ENCODE assay signal across 11 mouse cellular contexts in genomic region chr1:73912466-73912865, GRCm38 (mm10).
DNase-seq lines count a peak whose midpoint lies in the region; ATAC-seq lines count a peak whose summit lies in the region.
"Had no signal": no experiment of that assay in that cellular context is flagged by ENCODE, and none has a peak within 500 bp of the region (broad histone marks: within the 10 kb centered on the region; RNA-seq: fewer than 3 reads in every experiment).

No protein-coding gene starts in this region.

- WGBS in forebrain, embryonic 12.5 days, result 88% methylated on average over 10 of the region's 10 CpGs

- H3K4me2 ChIP-seq in forebrain, embryonic 12.5 days, result no peak overlapping the region
- H3K4me2 ChIP-seq: stomach, embryonic 15.5 days had no signal

- DNase-seq in gastrocnemius, postnatal 14 days, result peak; percentile 12
- no peak for DNase-seq in gastrocnemius, postnatal 25 days
- peak; percentile 4 to 6 for DNase-seq in kidney, postnatal 4 days
- no peak for DNase-seq in kidney, adult 11 months
- peak; percentile 2 for DNase-seq in thymus, postnatal 14 days
- no peak for DNase-seq in thymus, postnatal 25 days
- peak; percentile 6 to 28 for DNase-seq in lung, postnatal 4 days

- no peaks in the 10 kb centered on the region for H3K9me3 ChIP-seq in forebrain, embryonic 12.5 days
- H3K9me3 ChIP-seq: hindbrain, embryonic 10.5 days; stomach, embryonic 15.5 days had no signal

- H3K36me3 ChIP-seq in forebrain, embryonic 12.5 days (replicated peaks), result peaks cover 9% of the 10 kb centered on the region; the same call in 1 of the 2 replicates
- H3K36me3 ChIP-seq: stomach, embryonic 15.5 days had no signal

- no peak for ATAC-seq in forebrain, embryonic 12.5 days (ENCODE audit: low FRiP score)

- H3K27me3 ChIP-seq in forebrain, embryonic 12.5 days, result no peaks in the 10 kb centered on the region
- H3K27me3 ChIP-seq: stomach, embryonic 15.5 days had no signal

- no peak overlapping the region for H3K9ac ChIP-seq in forebrain, embryonic 12.5 days
- H3K9ac ChIP-seq: liver, embryonic 14.5 days; stomach, embryonic 15.5 days had no signal

- H3K4me3 ChIP-seq in forebrain, embryonic 12.5 days (replicated peaks), result no peak overlapping the region
- H3K4me3 ChIP-seq: hindbrain, embryonic 10.5 days; stomach, embryonic 15.5 days had no signal

- intact Hi-C loops in gastrocnemius, postnatal 14 days (cut with DNase I; ENCODE audit: low total_unique reads), result no loop called here

- no peak overlapping the region for H3K27ac ChIP-seq in forebrain, embryonic 12.5 days
- H3K27ac ChIP-seq: hindbrain, embryonic 10.5 days; liver, embryonic 14.5 days; stomach, embryonic 15.5 days had no signal

- H3K4me1 ChIP-seq in forebrain, embryonic 12.5 days, result peaks cover 14% of the 10 kb centered on the region

Comparison
In these comparisons a context has a peak if more than half of its experiments do, and no peak if none do; other contexts are left out.
1. DNase-seq: peak in gastrocnemius, postnatal 14 days (single experiment), kidney, postnatal 4 days (2 of 2), thymus, postnatal 14 days (single experiment) and lung, postnatal 4 days (2 of 2); none in gastrocnemius, postnatal 25 days (single experiment), kidney, adult 11 months (single experiment) and thymus, postnatal 25 days (single experiment).